Mouse (Mus musculus) lung, adult 2 months (tissue): ENCODE results near the gene Vars.

Source experiments
- CTCF ChIP-seq: fragments of 200-500 bp; IDR thresholded peaks from 2 replicates; pipeline ENCODE4 v1.5.1; 2011; ENCODE audit warnings: mild to moderate bottlenecking, low read length, control low read depth; ENCODE audit not compliant: insufficient read depth
- POLR2A ChIP-seq: fragments of 200-500 bp; IDR thresholded peaks from 2 replicates; pipeline ENCODE4 v1.6.1; 2011; ENCODE audit warnings: low read depth, mild to moderate bottlenecking, control low read depth, low read length, borderline replicate concordance; ENCODE audit errors: extremely low read depth

- TF ChIP-seq CTCF (no peak), POLR2A (no peak)
Observed at GRCm38 (mm10) chr17:35004075-35004717, 3.4 kb downstream of the Vars start.
